Mouse (Mus musculus): Measurements from ENCODE around the gene Atp8b4.

DNA sequence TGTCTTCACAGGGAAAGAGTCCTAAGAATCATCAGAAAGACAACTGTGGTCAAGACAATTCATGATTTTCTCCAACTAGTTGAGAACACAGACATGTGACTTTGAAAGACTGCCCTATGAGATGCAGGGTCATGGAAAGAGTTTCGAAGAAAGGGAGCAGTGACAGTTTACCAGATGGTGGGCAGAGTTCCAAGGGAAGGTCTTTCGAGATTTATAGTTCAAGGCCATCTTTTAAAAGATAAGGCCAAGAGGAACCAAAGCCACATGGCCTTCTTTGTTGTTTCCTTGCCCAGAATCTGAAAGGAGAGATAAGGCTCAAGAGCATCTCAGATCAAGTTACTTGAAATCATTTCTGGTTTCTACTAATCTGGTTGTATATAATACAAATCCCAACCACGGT, 225.0 kb downstream of the Atp8b4 start:
- TF ChIP-seq CTCF (IDR thresholded peaks at IDR 0.05; ENCODE audit: insufficient read depth, low read depth, low read length) (no peak), POLR2A (IDR thresholded peaks at IDR 0.05; ENCODE audit: insufficient read depth, low read depth, low read length) (no peak)
